Mouse (Mus musculus) lung, embryonic 14.5 days (tissue): ENCODE measurements at regions not wholly inside any gene's neighbourhood (a gene's known extent, or its start where the extent isn't known, plus 50 kb on each side); places are given as distances from the start of the nearest gene placed in this dataset.

Experiments used
- ATAC-seq: fragments of 200-750 bp; cut with Nextera tagmentation; 2 replicates; pipeline ENCODE4 v1.8.0; 2017; ENCODE audit warnings: mild to moderate bottlenecking, moderate TSS enrichment, moderate library complexity; ENCODE audit not compliant: insufficient read depth
- DNase-seq: peaks from one replicate; pipeline ENCODE4 v3.0.0-alpha.2; 2015
- H3K27ac ChIP-seq: fragments of 300-500 bp; sonication (generic); 2 replicates; pipeline ENCODE4 v1.5.1; 2014; ENCODE audit warnings: low read depth, mild to moderate bottlenecking, moderate library complexity
- H3K27me3 ChIP-seq: fragments of 300-500 bp; sonication (generic); 2 replicates; pipeline ENCODE4 v1.6.1; 2014; ENCODE audit warnings: low read length, control low read depth; ENCODE audit not compliant: insufficient read depth
- H3K36me3 ChIP-seq: fragments of 300-500 bp; sonication (generic); 2 replicates; pipeline ENCODE4 v1.6.1; 2014; ENCODE audit warnings: control low read depth; ENCODE audit not compliant: insufficient read depth
- H3K4me1 ChIP-seq: fragments of 300-500 bp; sonication (generic); 2 replicates; pipeline ENCODE4 v1.6.1; 2014; ENCODE audit warnings: antibody characterized with exemption, control low read depth; ENCODE audit not compliant: insufficient read depth
- H3K4me2 ChIP-seq: fragments of 300-500 bp; sonication (generic); 2 replicates; pipeline ENCODE4 v1.6.1; 2014; ENCODE audit warnings: mild to moderate bottlenecking
- H3K4me3 ChIP-seq: fragments of 300-500 bp; sonication (generic); 2 replicates; pipeline ENCODE4 v1.5.1; 2014; ENCODE audit warnings: low read depth, low read length
- H3K9ac ChIP-seq: fragments of 300-500 bp; sonication (generic); 2 replicates; pipeline ENCODE4 v1.6.1; 2014
- H3K9me3 ChIP-seq: fragments of 300-500 bp; sonication (generic); 2 replicates; pipeline ENCODE4 v1.6.1; 2016; ENCODE audit warnings: low read depth, low read length, control low read depth
- CTCF ChIP-seq: IDR thresholded peaks from 2 replicates; pipeline ENCODE4 v1.5.1; 2016; ENCODE audit warnings: antibody characterized with exemption, low read depth
- WGBS: fragments of 180-500 bp; shearing (Covaris S2); extraction: QIAGEN DNeasy Blood & Tissue Kit; methylation state at CpG from one replicate; pipeline ENCODE4 v1.1.7; 2014; 5-methylcytosine and 5-hydroxymethylcytosine counted together

DNA sequence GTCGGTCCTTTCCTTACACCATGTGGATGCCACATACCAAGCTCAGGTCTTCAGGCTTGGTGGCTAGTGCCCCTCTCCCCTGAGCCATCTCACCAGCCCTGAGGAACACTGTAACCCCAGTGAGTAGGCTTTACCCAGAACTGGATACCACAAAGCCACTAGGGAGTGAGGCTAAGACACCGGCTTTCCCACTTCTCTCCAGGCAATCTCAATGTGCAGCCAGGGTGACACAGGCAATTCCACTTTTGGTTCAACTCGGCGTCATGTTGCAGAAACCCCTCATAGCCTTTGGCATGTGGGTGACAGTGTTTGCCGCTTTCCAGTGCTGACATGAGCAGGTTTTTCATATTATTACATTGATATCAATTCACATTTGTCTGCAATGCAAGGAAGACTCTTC lies 164.6 kb upstream of the Gcfc2 start:
- ATAC-seq (no peak; the same call in 1 of the 2 replicates), DNase-seq (no peak)
- Histone ChIP-seq H3K9me3 (no peaks in the 10 kb centered on the region), H3K36me3 (no peaks in the 10 kb centered on the region), H3K27me3 (no peaks in the 10 kb centered on the region), H3K4me1 (no peaks in the 10 kb centered on the region), H3K4me2 (no peak overlapping the region), H3K27ac (no peak overlapping the region), H3K9ac (no peak overlapping the region), H3K4me3 (no peak overlapping the region)
- WGBS, result 78% methylated on average over 5 of the region's 5 CpGs
- no peak for TF ChIP-seq CTCF

DNA sequence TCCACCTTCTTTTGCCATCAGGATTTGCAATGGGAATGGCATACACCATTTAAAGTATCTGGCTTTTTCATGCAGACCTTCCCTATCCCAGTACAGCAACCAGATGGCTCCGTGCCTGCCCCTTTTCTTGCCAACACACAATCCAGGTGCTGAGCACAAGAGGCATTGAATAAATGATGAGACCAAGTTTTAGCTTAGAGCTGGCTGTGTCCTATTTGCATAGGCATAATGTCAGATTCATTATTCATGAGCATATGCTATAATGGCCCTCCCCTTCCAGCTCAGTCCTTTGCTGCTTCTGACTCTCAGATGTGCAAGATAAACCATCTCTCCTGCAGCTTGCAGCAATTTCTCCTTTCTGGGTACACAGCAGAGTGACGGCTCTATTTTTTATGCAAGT lies 163.3 kb upstream of the Gcfc2 start:
- H3K4me1 ChIP-seq, result no peaks in the 10 kb centered on the region
- no peak overlapping the region for H3K27ac ChIP-seq
- H3K27me3 ChIP-seq, result no peaks in the 10 kb centered on the region
- H3K36me3 ChIP-seq, result no peaks in the 10 kb centered on the region
- H3K9ac ChIP-seq, result no peak overlapping the region
- no peak overlapping the region for H3K4me3 ChIP-seq
- ATAC-seq (no peak), DNase-seq (no peak)
- H3K9me3 ChIP-seq, result no peaks in the 10 kb centered on the region
- WGBS, result 84% methylated on average over 2 of the region's 2 CpGs
- no peak for TF ChIP-seq CTCF
- H3K4me2 ChIP-seq, result no peak overlapping the region

DNA sequence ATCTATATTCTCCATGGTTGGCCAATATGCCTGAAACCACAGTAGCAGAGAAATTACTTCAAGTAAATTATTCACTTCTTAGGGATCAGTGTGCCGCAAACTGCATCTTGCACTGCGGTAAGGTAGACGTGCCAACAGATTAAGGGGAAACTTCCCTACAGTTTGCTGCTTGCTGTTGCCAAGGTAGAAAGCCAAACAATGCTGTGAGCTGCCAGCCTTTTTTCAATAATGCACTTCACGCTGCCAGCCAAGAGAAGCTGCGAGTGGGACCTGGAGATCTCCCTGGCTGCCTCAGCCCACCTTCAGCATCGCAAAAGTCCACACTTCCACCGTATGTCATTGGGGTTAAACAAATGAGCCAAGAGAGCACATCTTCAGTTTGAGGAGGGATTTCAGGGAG lies 157.6 kb upstream of the Gcfc2 start:
- no peaks in the 10 kb centered on the region for H3K9me3 ChIP-seq
- no peak for DNase-seq
- H3K4me1 ChIP-seq, result no peaks in the 10 kb centered on the region
- no peak overlapping the region for H3K4me3 ChIP-seq
- H3K9ac ChIP-seq, result no peak overlapping the region
- no peak for TF ChIP-seq CTCF
- ATAC-seq, result no peak
- H3K27ac ChIP-seq, result no peak overlapping the region
- WGBS, result 83% methylated on average over 7 of the region's 7 CpGs
- H3K36me3 ChIP-seq, result no peaks in the 10 kb centered on the region
- H3K27me3 ChIP-seq, result no peaks in the 10 kb centered on the region
- H3K4me2 ChIP-seq, result no peak overlapping the region

DNA sequence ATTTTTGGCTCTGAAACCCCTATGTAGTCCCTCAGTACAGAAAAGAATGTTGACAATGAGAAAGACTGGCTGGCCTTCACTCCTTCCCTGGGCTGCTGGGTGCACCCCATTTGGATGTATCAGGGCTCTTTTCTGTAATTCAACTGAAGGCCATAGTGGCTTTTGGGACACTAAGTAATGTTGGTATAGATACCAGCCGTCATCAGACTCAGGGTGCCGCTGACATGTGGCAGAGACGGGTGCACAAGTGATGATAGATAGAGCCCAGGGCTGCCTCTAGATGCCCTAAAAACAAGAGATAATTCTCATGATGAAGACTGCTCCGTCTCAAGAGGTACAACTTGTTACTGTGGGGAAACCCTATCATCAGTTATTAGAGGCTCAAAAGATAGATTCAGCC lies 156.7 kb upstream of the Gcfc2 start:
- ATAC-seq (no peak), DNase-seq (no peak)
- TF ChIP-seq CTCF, result no peak
- H3K9ac ChIP-seq, result no peak overlapping the region
- H3K4me1 ChIP-seq, result no peaks in the 10 kb centered on the region
- H3K36me3 ChIP-seq, result no peaks in the 10 kb centered on the region
- no peak overlapping the region for H3K4me3 ChIP-seq
- no peaks in the 10 kb centered on the region for H3K9me3 ChIP-seq
- H3K27ac ChIP-seq, result no peak overlapping the region
- H3K4me2 ChIP-seq, result no peak overlapping the region
- H3K27me3 ChIP-seq, result no peaks in the 10 kb centered on the region
- WGBS, result 76% methylated on average over 4 of the region's 4 CpGs

DNA sequence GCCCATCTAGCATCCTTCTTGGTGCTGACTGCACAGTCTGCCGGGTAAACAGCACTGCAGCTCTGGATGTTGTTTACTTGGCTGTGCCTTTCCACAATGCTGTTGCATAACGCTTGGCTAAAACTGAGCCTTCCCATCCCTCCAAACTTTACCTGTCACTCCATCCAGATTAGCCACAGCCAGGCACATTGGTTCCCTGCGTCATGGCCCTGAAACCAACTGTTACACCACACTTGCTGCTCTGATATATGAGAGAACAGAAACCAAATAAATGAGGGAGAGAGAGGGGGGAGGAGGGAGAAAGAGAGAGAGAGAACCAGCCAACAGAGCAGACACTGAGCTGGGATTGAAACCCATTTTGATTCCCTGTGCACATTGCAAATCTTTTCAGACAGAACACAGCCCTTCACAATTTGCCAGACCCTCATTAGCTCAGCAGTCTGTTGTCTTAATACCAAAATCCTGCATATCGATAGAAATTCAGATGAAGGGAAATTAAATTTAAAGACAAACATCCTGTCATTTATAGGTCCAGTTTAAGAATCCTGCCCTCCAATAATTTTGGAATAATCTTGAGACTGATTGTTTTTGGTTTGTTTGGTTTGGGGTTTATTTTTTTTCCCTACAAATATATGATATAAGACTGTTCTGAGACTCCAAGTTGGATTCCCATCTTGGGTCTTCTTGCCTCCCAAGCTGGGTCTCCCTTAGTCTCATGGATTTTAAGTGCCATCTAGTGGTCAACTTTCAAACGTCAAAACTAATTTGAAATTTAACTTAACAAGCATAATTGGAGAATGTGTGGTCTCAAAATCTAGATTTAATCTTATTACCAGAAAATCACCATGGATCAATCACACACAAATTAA lies 154.6 kb upstream of the Gcfc2 start:
- ATAC-seq (peak; percentile 60), DNase-seq (peak; percentile 85)
- Histone ChIP-seq H3K9ac (no peak overlapping the region), H3K4me3 (no peak overlapping the region), H3K4me1 (no peaks in the 10 kb centered on the region), H3K36me3 (no peaks in the 10 kb centered on the region), H3K27ac (no peak overlapping the region), H3K4me2 (no peak overlapping the region), H3K9me3 (no peaks in the 10 kb centered on the region), H3K27me3 (no peaks in the 10 kb centered on the region)
- WGBS, result 48% methylated on average over 5 of the region's 5 CpGs
- peak; percentile 68 for TF ChIP-seq CTCF

DNA sequence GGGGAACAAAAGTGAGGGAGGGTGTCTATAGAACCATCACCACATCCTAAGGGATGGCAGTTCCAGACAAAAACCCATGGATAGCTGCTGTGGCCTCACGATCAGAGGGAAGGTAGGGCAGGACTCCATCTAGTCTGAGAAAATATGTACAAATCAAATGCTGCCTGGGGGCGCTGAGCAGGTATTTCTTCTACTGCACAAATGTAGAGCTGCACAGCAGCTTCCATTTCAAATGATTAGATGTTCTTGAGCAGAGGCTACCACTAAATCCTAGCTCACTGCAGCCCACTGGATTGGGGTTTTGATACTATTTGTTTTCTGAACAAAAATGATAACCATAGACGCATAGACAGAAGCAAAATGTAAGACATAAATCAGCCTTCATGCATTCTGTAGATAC lies 153.2 kb upstream of the Gcfc2 start:
- 82% methylated on average over 3 of the region's 3 CpGs for WGBS
- no peak for TF ChIP-seq CTCF
- ATAC-seq (no peak), DNase-seq (no peak)
- H3K36me3 ChIP-seq, result no peaks in the 10 kb centered on the region
- H3K4me2 ChIP-seq, result no peak overlapping the region
- H3K9ac ChIP-seq, result no peak overlapping the region
- no peaks in the 10 kb centered on the region for H3K4me1 ChIP-seq
- H3K27me3 ChIP-seq, result no peaks in the 10 kb centered on the region
- H3K9me3 ChIP-seq, result no peaks in the 10 kb centered on the region
- H3K4me3 ChIP-seq, result no peak overlapping the region
- H3K27ac ChIP-seq, result no peak overlapping the region

DNA sequence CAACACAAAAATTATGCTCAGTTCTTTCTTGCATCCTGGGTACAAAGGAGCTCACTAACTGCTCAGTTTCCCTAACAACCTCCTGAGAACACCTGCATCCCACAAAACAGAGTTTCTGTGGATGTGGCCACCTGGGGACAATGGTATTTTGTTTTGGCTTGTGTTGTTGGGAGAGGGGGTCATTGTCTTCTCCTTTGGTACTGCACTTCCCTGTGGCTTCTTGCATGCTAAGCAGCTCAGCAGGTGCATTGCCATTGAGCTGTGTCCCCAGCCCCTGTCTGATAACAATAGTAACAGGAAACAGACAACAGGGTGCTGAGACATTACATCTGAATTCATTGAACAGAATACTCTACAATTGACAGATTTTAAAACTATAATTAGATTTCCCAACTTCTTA lies 151.6 kb upstream of the Gcfc2 start:
- TF ChIP-seq CTCF, result no peak
- Histone ChIP-seq H3K4me1 (no peaks in the 10 kb centered on the region), H3K27ac (no peak overlapping the region), H3K36me3 (no peaks in the 10 kb centered on the region), H3K4me3 (no peak overlapping the region), H3K27me3 (no peaks in the 10 kb centered on the region), H3K4me2 (no peak overlapping the region), H3K9me3 (no peaks in the 10 kb centered on the region), H3K9ac (no peak overlapping the region)
- ATAC-seq (no peak), DNase-seq (no peak)
